ENCODE assay signal across 8 mouse cellular contexts in genomic region chr1:143776446-143777411, GRCm38 (mm10). TPM values are rescaled to one million over a fixed set of nuclear protein-coding genes. Genes with fewer than 3 reads are reported as not detected.
DNase-seq lines count a peak whose midpoint lies in the region; ATAC-seq lines count a peak whose summit lies in the region.

Gene Trove2, minus strand, starts transcription at chr1:143777068.
Gene Uchl5, plus strand, starts transcription at chr1:143777272.

- H3K4me2 ChIP-seq in hindbrain, embryonic 15.5 days: peak within 1 kb of the TSS; percentile 94

- no peaks in the 10 kb centered on the region for H3K36me3 ChIP-seq in hindbrain, embryonic 15.5 days

- under 1% methylated on average over 80 of the region's 84 CpGs for WGBS in hindbrain, embryonic 15.5 days

- no peaks in the 10 kb centered on the region for H3K9me3 ChIP-seq in hindbrain, embryonic 15.5 days

- peak within 1 kb of the TSS; percentile 98 for H3K4me3 ChIP-seq in hindbrain, embryonic 15.5 days

- H3K9ac ChIP-seq in hindbrain, embryonic 15.5 days: peak within 1 kb of the TSS; percentile 91

- H3K27ac ChIP-seq in hindbrain, embryonic 15.5 days (replicated peaks): peak within 1 kb of the TSS; percentile 80

- peaks cover 38% of the 10 kb centered on the region for H3K4me1 ChIP-seq in hindbrain, embryonic 15.5 days (replicated peaks)

- H3K27me3 ChIP-seq in hindbrain, embryonic 15.5 days: no peaks in the 10 kb centered on the region

- DNase-seq in R1 (ENCODE audit: low read depth, low spot score): peak; percentile 97
- DNase-seq in cerebellum, postnatal 25 days: peak; percentile 99 to 100
- peak; percentile 93 to 97 for DNase-seq in frontal cortex, postnatal 25 days (ENCODE audit: low spot score in 2 of 2)
- DNase-seq in left cerebral cortex, adult 11 months (ENCODE audit: low spot score): peak; percentile 93
- DNase-seq in lung, postnatal 4 days: peak; percentile 98
- DNase-seq in retina, postnatal 7 days (ENCODE audit: low read depth, low spot score): peak; percentile 99
- DNase-seq in urinary bladder, adult 2 months (ENCODE audit: low spot score): peak; percentile 99

- peak; percentile 97 for ATAC-seq in hindbrain, embryonic 15.5 days (ENCODE audit: low FRiP score, low read depth)

RNA-seq across cellular contexts. Expression of gene Trove2, which starts in this region (rescaled TPM):
- 29.0 and 29.3 TPM in 2 replicates for polyA plus RNA-seq in hindbrain, embryonic 15.5 days (2015; fragmentation: Nextera tagmentation; extraction: Ambion mirVana)
- polyA plus RNA-seq in urinary bladder, adult 2 months (2012; rRNA removed): 7.7 and 10.3 TPM in 2 replicates

RNA-seq across cellular contexts. Expression of gene Uchl5, which starts in this region (rescaled TPM):
- polyA plus RNA-seq in hindbrain, embryonic 15.5 days (2015; fragmentation: Nextera tagmentation; extraction: Ambion mirVana): 67.6 and 69.0 TPM in 2 replicates
- polyA plus RNA-seq in urinary bladder, adult 2 months (2012; rRNA removed): 17.1 and 18.4 TPM in 2 replicates

Comparison
In these comparisons a context has a peak if more than half of its experiments do, and no peak if none do; other contexts are left out.
1. Peak in every context shown above with its lines: DNase-seq, ATAC-seq, H3K4me3 ChIP-seq and H3K27ac ChIP-seq.